Mouse (Mus musculus): Measurements from ENCODE around the gene Tmem50b. TPM values are rescaled to one million over a fixed set of nuclear protein-coding genes. Genes with fewer than 3 reads are reported as not detected.

The Tmem50b gene
- total RNA-seq, 1 experiment: 11.8 TPM

- no peaks in the 10 kb centered on the region for H3K36me3 ChIP-seq (ENCODE audit: control insufficient read depth, insufficient read depth, low read length, poor library complexity, severe bottlenecking)
- no peaks in the 10 kb centered on the region for H3K9me3 ChIP-seq (ENCODE audit: control insufficient read depth, insufficient read depth, low read depth, low read length)
- no peak for DNase-seq (ENCODE audit: low read depth, low spot score)
- no peak for TF ChIP-seq MAFK (IDR thresholded peaks at IDR 0.05; ENCODE audit: insufficient read depth, low read depth, low read length)
- no peak for TF ChIP-seq ZC3H11A (IDR thresholded peaks at IDR 0.05; ENCODE audit: borderline replicate concordance, low read depth, low read length)
- TF ChIP-seq ZNF384 (IDR thresholded peaks at IDR 0.05; ENCODE audit: low read depth, low read length): no peak
- H3K27ac ChIP-seq (ENCODE audit: insufficient read depth, low read depth, low read length, poor library complexity, severe bottlenecking): no peak overlapping the region
- H3K4me3 ChIP-seq (ENCODE audit: insufficient read depth in 1 of 2, low read depth in 1 of 2, low read length in 2 of 2, poor library complexity in 1 of 2, severe bottlenecking in 1 of 2): no peak overlapping the region; a peak in 1 of 4 replicates
- in situ Hi-C loops (cut with MboI; ENCODE audit: low sequenced_read_pairs in 2 of 2, unreplicated experiment in 2 of 2): no loop called here
- H3K9ac ChIP-seq (ENCODE audit: insufficient read depth, low read depth, low read length, poor library complexity, severe bottlenecking): no peak overlapping the region
- peaks cover 4 to 24% of the 10 kb centered on the region in 2 experiments; a peak in 3 of 4 replicates for H3K4me1 ChIP-seq (ENCODE audit: control insufficient read depth in 2 of 2, insufficient read depth in 2 of 2, low read length in 2 of 2, poor library complexity in 1 of 2)
Observed at GRCm38 (mm10) chr16:91548996-91549395, 48.6 kb downstream of the Tmem50b start.

GRCm38 (mm10) chr16:91548586-91548985, 49.0 kb downstream of the Tmem50b start:
- Histone ChIP-seq H3K4me1 (ENCODE audit: control insufficient read depth in 2 of 2, insufficient read depth in 2 of 2, low read length in 2 of 2, poor library complexity in 1 of 2) (peaks cover 4 to 21% of the 10 kb centered on the region in 2 experiments; a peak in 3 of 4 replicates), H3K4me3 (ENCODE audit: insufficient read depth in 1 of 2, low read depth in 1 of 2, low read length in 2 of 2, poor library complexity in 1 of 2, severe bottlenecking in 1 of 2) (no peak overlapping the region), H3K27ac (ENCODE audit: insufficient read depth, low read depth, low read length, poor library complexity, severe bottlenecking) (no peak overlapping the region), H3K9me3 (ENCODE audit: control insufficient read depth, insufficient read depth, low read depth, low read length) (no peaks in the 10 kb centered on the region), H3K9ac (ENCODE audit: insufficient read depth, low read depth, low read length, poor library complexity, severe bottlenecking) (no peak overlapping the region), H3K36me3 (ENCODE audit: control insufficient read depth, insufficient read depth, low read length, poor library complexity, severe bottlenecking) (no peaks in the 10 kb centered on the region)
- no peak for DNase-seq (ENCODE audit: low read depth, low spot score)
- in situ Hi-C loops (cut with MboI; ENCODE audit: low sequenced_read_pairs in 2 of 2, unreplicated experiment in 2 of 2): no loop called here
- TF ChIP-seq ZC3H11A (IDR thresholded peaks at IDR 0.05; ENCODE audit: borderline replicate concordance, low read depth, low read length): no peak
- no peak for TF ChIP-seq HCFC1 (IDR thresholded peaks at IDR 0.05; ENCODE audit: borderline replicate concordance, insufficient read depth, low read length)
- TF ChIP-seq ZNF384 (IDR thresholded peaks at IDR 0.05; ENCODE audit: low read depth, low read length): no peak
- TF ChIP-seq MAFK (IDR thresholded peaks at IDR 0.05; ENCODE audit: insufficient read depth, low read depth, low read length): no peak
- TF ChIP-seq CHD2 (IDR thresholded peaks at IDR 0.05; ENCODE audit: low read depth, low read length): no peak

- H3K9me3 ChIP-seq (ENCODE audit: control insufficient read depth, insufficient read depth, low read depth, low read length): no peaks in the 10 kb centered on the region
- no peak overlapping the region for H3K27ac ChIP-seq (ENCODE audit: insufficient read depth, low read depth, low read length, poor library complexity, severe bottlenecking)
- in situ Hi-C loops (cut with MboI; ENCODE audit: low sequenced_read_pairs in 2 of 2, unreplicated experiment in 2 of 2): no loop called here
- no peak overlapping the region for H3K9ac ChIP-seq (ENCODE audit: insufficient read depth, low read depth, low read length, poor library complexity, severe bottlenecking)
- no peak overlapping the region for H3K4me3 ChIP-seq (ENCODE audit: insufficient read depth in 1 of 2, low read depth in 1 of 2, low read length in 2 of 2, poor library complexity in 1 of 2, severe bottlenecking in 1 of 2)
- TF ChIP-seq MAFK (IDR thresholded peaks at IDR 0.05; ENCODE audit: insufficient read depth, low read depth, low read length) (no peak), CHD2 (IDR thresholded peaks at IDR 0.05; ENCODE audit: low read depth, low read length) (no peak), ZNF384 (IDR thresholded peaks at IDR 0.05; ENCODE audit: low read depth, low read length) (no peak), HCFC1 (IDR thresholded peaks at IDR 0.05; ENCODE audit: borderline replicate concordance, insufficient read depth, low read length) (no peak)
- no peak for DNase-seq (ENCODE audit: low read depth, low spot score)
- H3K36me3 ChIP-seq (ENCODE audit: control insufficient read depth, insufficient read depth, low read length, poor library complexity, severe bottlenecking): no peaks in the 10 kb centered on the region
- peaks cover 4 to 18% of the 10 kb centered on the region in 2 experiments; a peak in 3 of 4 replicates for H3K4me1 ChIP-seq (ENCODE audit: control insufficient read depth in 2 of 2, insufficient read depth in 2 of 2, low read length in 2 of 2, poor library complexity in 1 of 2)
Observed at GRCm38 (mm10) chr16:91547974-91548373, 49.6 kb downstream of the Tmem50b start.

DNA sequence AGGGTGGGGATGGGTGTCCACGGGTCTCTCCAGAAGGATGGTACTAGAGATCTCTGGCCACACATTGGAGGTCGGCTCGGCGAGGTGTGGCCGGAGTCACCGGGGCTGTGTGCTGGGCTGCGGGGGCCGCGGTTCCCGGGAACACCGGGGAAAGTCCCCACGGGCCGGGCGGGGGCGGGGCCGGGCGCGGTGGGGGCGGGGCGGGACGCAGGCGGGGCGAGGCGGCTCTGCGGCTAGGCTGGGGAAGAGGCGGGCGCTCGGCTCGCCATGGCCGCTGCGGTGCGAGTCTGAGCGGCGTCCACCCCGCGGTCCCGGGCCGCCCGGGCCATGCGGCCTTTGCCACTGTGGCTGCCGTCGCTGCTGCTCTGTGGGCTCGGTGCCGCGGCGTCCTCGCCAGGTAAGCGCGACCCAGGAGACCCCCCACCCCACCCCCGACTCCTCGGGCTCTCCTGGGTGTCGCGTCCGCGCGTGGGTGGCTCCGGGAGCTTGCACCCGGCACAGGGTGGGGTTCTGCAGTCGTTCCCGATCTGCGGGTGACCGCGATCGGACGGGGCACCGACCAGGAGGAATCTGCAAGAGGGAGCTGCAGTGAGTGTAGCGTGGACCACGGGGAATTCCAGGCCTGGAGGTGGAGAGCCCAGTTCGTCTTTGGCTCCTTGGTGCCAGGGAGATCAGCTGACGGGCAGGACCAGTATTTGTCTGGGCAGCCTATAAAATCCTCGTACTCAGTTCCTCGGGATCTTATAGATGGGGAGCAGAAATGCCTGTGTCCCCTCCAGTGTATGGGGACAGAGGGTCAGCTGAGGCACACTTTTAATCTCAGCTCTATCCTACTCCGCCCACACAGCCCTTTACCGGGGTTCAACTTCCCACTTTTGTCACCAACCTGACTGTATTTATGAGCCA, 50.5 kb downstream of the Tmem50b start, which contains the start of gene Ifngr2:
TSS of gene Ifngr2 (plus strand) at position 237 of the 906 bp plus-strand sequence.
- no peak within 1 kb of the TSS for H3K27ac ChIP-seq (ENCODE audit: insufficient read depth, low read depth, low read length, poor library complexity, severe bottlenecking)
- DNase-seq (ENCODE audit: low read depth, low spot score): no peak
- H3K9me3 ChIP-seq (ENCODE audit: control insufficient read depth, insufficient read depth, low read depth, low read length): no peaks in the 10 kb centered on the region
- H3K36me3 ChIP-seq (ENCODE audit: control insufficient read depth, insufficient read depth, low read length, poor library complexity, severe bottlenecking): no peaks in the 10 kb centered on the region
- H3K4me1 ChIP-seq (ENCODE audit: control insufficient read depth in 2 of 2, insufficient read depth in 2 of 2, low read length in 2 of 2, poor library complexity in 1 of 2): peaks cover 4 to 13% of the 10 kb centered on the region in 2 experiments; a peak in 3 of 4 replicates
- peak within 1 kb of the TSS; percentile 78 to 91 for H3K4me3 ChIP-seq (ENCODE audit: insufficient read depth in 1 of 2, low read depth in 1 of 2, low read length in 2 of 2, poor library complexity in 1 of 2, severe bottlenecking in 1 of 2)
- in situ Hi-C loops (cut with MboI; ENCODE audit: low sequenced_read_pairs in 2 of 2, unreplicated experiment in 2 of 2): no loop called here
- TF ChIP-seq CHD2 (IDR thresholded peaks at IDR 0.05; ENCODE audit: low read depth, low read length) (no peak), MAFK (IDR thresholded peaks at IDR 0.05; ENCODE audit: insufficient read depth, low read depth, low read length) (no peak), ZNF384 (IDR thresholded peaks at IDR 0.05; ENCODE audit: low read depth, low read length) (no peak), HCFC1 (IDR thresholded peaks at IDR 0.05; ENCODE audit: borderline replicate concordance, insufficient read depth, low read length) (no peak), ZC3H11A (IDR thresholded peaks at IDR 0.05; ENCODE audit: borderline replicate concordance, low read depth, low read length) (no peak)
- peak within 1 kb of the TSS; percentile 66 for H3K9ac ChIP-seq (ENCODE audit: insufficient read depth, low read depth, low read length, poor library complexity, severe bottlenecking)
